Mouse (Mus musculus) spleen, adult 2 months (tissue): Measurements from ENCODE around the gene Lcn2.

Experiments used
- CTCF ChIP-seq: fragments of 200-500 bp; IDR thresholded peaks from 2 replicates; pipeline ENCODE4 v1.5.1; 2011; ENCODE audit warnings: mild to moderate bottlenecking, inconsistent platforms; ENCODE audit not compliant: insufficient read depth, insufficient read length, insufficient replicate concordance; ENCODE audit errors: extremely low read depth
- POLR2A ChIP-seq: fragments of 200-500 bp; IDR thresholded peaks from 2 replicates; pipeline ENCODE4 v1.6.1; 2011; ENCODE audit warnings: low read depth, low read length, inconsistent platforms

GRCm38 (mm10) chr2:32350471-32351051 lies 37.5 kb downstream of the Lcn2 start:
- TF ChIP-seq POLR2A (no peak), CTCF (no peak)
